Mouse (Mus musculus) CD4-positive, CD25-positive, alpha-beta regulatory T cell, adult 9 weeks (primary cell): Measurements from ENCODE around the gene Nek11. TPM values are rescaled to one million over a fixed set of nuclear protein-coding genes. Genes with fewer than 3 reads are reported as not detected.

Source experiments
- polyA plus RNA-seq: library from polyadenylated mRNA; unstranded; fragments of 100-300 nt; shearing (Covaris generic); gene quantifications from one replicate; pipeline ENCODE4 v1.2.1, GENCODE M21; 2017

Nek11 gene
- not detected for polyA plus RNA-seq

DNA sequence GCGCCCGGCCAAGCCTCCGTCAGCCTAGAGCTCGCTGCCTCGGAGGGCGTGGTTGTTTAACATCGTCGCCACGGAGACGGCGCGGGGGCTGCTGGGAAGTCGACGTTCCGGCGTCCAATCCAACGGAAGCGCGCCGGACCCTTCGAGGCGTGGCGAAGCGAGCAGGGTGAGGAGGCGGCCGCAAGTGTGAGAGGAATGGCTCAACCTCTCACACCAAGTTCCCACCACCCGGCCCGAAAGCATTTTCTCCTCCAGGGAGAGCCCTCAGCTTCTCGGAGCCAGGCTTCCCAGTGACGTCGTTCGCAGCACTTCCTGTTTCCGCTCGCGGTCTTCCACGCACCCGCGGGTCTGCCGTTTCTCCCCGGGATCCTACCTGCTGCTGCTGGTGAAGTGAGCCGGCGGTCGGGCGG, at the start of gene Nek11, which contains the start of gene Aste1:
TSS of gene Nek11 (minus strand) at position 307 of the 410 bp plus-strand sequence.
TSS of gene Aste1 (plus strand) at position 175 of the 410 bp plus-strand sequence.

DNA sequence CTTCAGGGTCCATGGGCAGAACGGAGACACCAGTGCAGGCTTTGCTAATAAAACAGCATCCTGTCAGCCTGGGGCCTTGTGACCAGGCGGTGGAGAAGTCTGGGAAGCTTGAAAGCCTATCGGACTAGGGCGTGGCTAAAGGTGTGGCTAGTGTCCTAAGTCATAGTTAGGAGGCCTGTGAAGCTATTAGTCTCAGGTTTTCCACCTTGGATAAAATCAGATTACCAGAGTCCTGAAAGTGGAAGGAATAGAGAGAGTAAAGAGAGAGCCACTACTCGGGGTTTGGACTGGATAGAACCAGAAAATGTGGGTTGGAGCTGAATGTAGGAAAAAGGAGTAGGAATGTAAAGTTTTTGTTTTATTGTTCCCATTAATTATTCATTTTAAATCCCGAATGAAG, 250.3 kb downstream of the Nek11 start, which contains the start of gene 1700080E11Rik:
TSS of gene 1700080E11Rik (minus strand) at position 101 of the 400 bp plus-strand sequence.

DNA sequence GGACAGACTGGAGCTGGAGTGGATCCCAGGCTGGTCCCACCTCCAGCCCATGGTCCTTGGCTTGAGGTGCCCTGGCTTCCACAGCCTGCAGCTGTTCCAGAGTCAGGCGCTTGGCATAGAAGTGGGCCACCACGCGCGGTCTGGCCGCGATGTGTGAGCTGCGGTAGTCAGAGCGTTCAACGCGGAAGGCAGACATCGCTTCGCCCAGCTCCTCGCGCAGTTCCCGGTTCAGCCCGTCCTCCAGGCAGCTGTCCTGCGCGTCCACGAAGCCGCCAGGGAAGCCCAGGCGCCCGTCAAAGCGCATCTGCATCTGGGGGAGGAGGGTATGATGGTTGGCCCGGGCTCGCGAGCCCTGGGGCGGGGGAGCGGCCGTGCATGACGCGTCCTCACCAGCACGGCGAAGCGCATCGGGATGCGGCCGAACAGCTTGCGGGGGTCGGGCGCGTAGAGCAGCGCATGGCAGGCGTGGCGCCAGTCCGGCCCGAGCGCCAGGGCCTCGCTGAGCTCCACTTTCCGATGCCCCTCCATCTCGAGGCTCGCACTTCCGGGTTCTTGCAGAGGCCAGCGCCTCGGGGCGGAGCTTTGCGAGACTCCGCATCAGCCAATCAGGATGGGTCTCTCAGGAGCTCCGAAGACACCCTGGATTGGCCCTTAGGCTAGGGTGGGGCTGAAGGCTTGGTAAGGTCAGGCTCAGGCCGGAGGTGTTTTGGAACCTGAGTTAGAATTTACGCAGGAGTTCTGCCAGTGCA, 263.9 kb downstream of the Nek11 start, which contains the start of gene Nudt16:
TSS of gene Nudt16 (minus strand) at position 572 of the 749 bp plus-strand sequence.

Other genes with a start within 250 kb of the Nek11 start
- 37.2 TPM for gene Aste1, start 132 bp downstream of the Nek11 start, polyA plus RNA-seq
- 17.2 TPM for gene Atp2c1, start 131.8 kb upstream of the Nek11 start, polyA plus RNA-seq
- gene Pik3r4, start 247.5 kb upstream of the Nek11 start, polyA plus RNA-seq: 48.4 TPM